Mouse (Mus musculus): ENCODE results near the gene Npat.

Gene Npat

GRCm38 (mm10) chr9:53609968-53610781, 73.3 kb downstream of the Npat start, which contains the start of gene Acat1:
TSS of gene Acat1 (minus strand) at chr9:53610382.
- DNase-seq = peak; percentile 96 to 97

- DNase-seq = no peak
Measured at GRCm38 (mm10) chr9:53614286-53614685, 77.4 kb downstream of the Npat start.

GRCm38 (mm10) chr9:53615246-53615645, 78.4 kb downstream of the Npat start:
- DNase-seq = peak in 1 of 2 experiments; percentile 9
